Mouse (Mus musculus) forebrain, postnatal 0 days (tissue): ENCODE results near the gene Pax6. TPM values are rescaled to one million over a fixed set of nuclear protein-coding genes. Genes with fewer than 3 reads are reported as not detected.

Source experiments
- ATAC-seq: fragments of 200-750 bp; cut with Nextera tagmentation; 2 replicates; pipeline ENCODE4 v1.8.0; 2017; ENCODE audit warnings: mild to moderate bottlenecking, moderate library complexity
- DNase-seq: peaks from one replicate; pipeline ENCODE4 v3.0.0-alpha.2; 2015
- H3K27ac ChIP-seq: fragments of 300-500 bp; sonication (generic); 2 replicates; pipeline ENCODE4 v1.5.1; 2014; ENCODE audit warnings: low read depth, mild to moderate bottlenecking, antibody characterized with exemption, low read length, moderate library complexity, mixed read lengths
- H3K27me3 ChIP-seq: fragments of 300-500 bp; sonication (generic); 2 replicates; pipeline ENCODE4 v1.6.1; 2014; ENCODE audit warnings: mild to moderate bottlenecking, low read length, mixed read lengths; ENCODE audit not compliant: insufficient read depth
- H3K36me3 ChIP-seq: fragments of 300-500 bp; sonication (generic); 2 replicates; pipeline ENCODE4 v1.6.1; 2014; ENCODE audit warnings: mild to moderate bottlenecking, moderate library complexity; ENCODE audit not compliant: insufficient read depth
- H3K4me1 ChIP-seq: fragments of 300-500 bp; sonication (generic); 2 replicates; pipeline ENCODE4 v1.6.1; 2014; ENCODE audit warnings: antibody characterized with exemption; ENCODE audit not compliant: insufficient read depth
- H3K4me2 ChIP-seq: fragments of 300-500 bp; sonication (generic); 2 replicates; pipeline ENCODE4 v1.6.1; 2014; ENCODE audit warnings: low read depth, mild to moderate bottlenecking, moderate library complexity
- H3K4me3 ChIP-seq: fragments of 300-500 bp; sonication (generic); 2 replicates; pipeline ENCODE4 v1.5.1; 2014; ENCODE audit warnings: low read depth, low read length, mixed read lengths
- H3K9ac ChIP-seq: fragments of 300-500 bp; sonication (generic); 2 replicates; pipeline ENCODE4 v1.6.1; 2014; ENCODE audit warnings: mild to moderate bottlenecking
- H3K9me3 ChIP-seq: fragments of 300-500 bp; sonication (generic); 2 replicates; pipeline ENCODE4 v1.6.1; 2016; ENCODE audit warnings: low read length
- CTCF ChIP-seq: sonication (generic); IDR thresholded peaks from 2 replicates; pipeline ENCODE4 v1.5.1; 2016; ENCODE audit warnings: antibody characterized with exemption, control low read depth, low read depth
- WGBS: fragments of 180-500 bp; shearing (Covaris S2); extraction: QIAGEN DNeasy Blood & Tissue Kit; methylation state at CpG from one replicate; pipeline ENCODE4 v1.1.7; 2014; 5-methylcytosine and 5-hydroxymethylcytosine counted together
- polyA plus RNA-seq: library from polyadenylated mRNA; unstranded; fragments of >200 nt; fragmentation: Nextera tagmentation; extraction: Ambion mirVana; gene quantifications from 2 replicates; pipeline ENCODE4 v1.2.1, GENCODE M21; 2015
- total RNA-seq: library from RNA; depleted of rRNA; stranded (reverse); fragments of >200 nt; gene quantifications from 2 replicates; pipeline ENCODE4 v1.2.3, GENCODE M21; 2014

Gene Pax6
- total and polyA plus RNA-seq, 2 experiments from 2014 or later = 19.0 to 32.9 TPM

GRCm38 (mm10) chr2:105666763-105667625 lies 1.7 kb upstream of the Pax6 start:
- DNase-seq = peak; percentile 10
- WGBS = 21% methylated on average over 41 of the region's 41 CpGs

GRCm38 (mm10) chr2:105667626-105667950 lies 1.1 kb upstream of the Pax6 start:
- no peaks in the 10 kb centered on the region for H3K9me3 ChIP-seq
- no peak overlapping the region for H3K27ac ChIP-seq
- H3K9ac ChIP-seq = no peak overlapping the region
- peaks cover 70% of the 10 kb centered on the region for H3K27me3 ChIP-seq
- peak; percentile 4 for DNase-seq
- H3K36me3 ChIP-seq = no peaks in the 10 kb centered on the region
- TF ChIP-seq CTCF = no peak
- WGBS = 8% methylated on average over 11 of the region's 11 CpGs
- peaks cover 9% of the 10 kb centered on the region; the same call in 1 of the 2 replicates for H3K4me1 ChIP-seq
- no peak for ATAC-seq
- H3K4me2 ChIP-seq = no peak overlapping the region
- no peak overlapping the region for H3K4me3 ChIP-seq

More at GRCm38 (mm10) chr2:105666763-105667625, 1.7 kb upstream of the Pax6 start:
- no peak for ATAC-seq
- Histone ChIP-seq H3K4me2 (no peak overlapping the region), H3K9me3 (no peaks in the 10 kb centered on the region), H3K27ac (no peak overlapping the region), H3K36me3 (no peaks in the 10 kb centered on the region), H3K9ac (no peak overlapping the region), H3K4me3 (no peak overlapping the region), H3K4me1 (peaks cover 9% of the 10 kb centered on the region; the same call in 1 of the 2 replicates), H3K27me3 (peaks cover 68% of the 10 kb centered on the region)
- no peak for TF ChIP-seq CTCF

- WGBS = under 1% methylated on average over 35 of the region's 35 CpGs
- Histone ChIP-seq H3K9ac (peak overlapping the region; percentile 14; the same call in 1 of the 2 replicates), H3K9me3 (no peaks in the 10 kb centered on the region), H3K4me3 (peak overlapping the region; percentile 28), H3K27me3 (peaks cover 68% of the 10 kb centered on the region), H3K27ac (no peak overlapping the region), H3K4me1 (peaks cover 9% of the 10 kb centered on the region; the same call in 1 of the 2 replicates), H3K4me2 (peak overlapping the region; percentile 45), H3K36me3 (no peaks in the 10 kb centered on the region)
- ATAC-seq = no peak
- DNase-seq = peak; percentile 52
- TF ChIP-seq CTCF = no peak
Observed at GRCm38 (mm10) chr2:105669371-105669861, 716 bp downstream of the Pax6 start.

- Histone ChIP-seq H3K36me3 (no peaks in the 10 kb centered on the region), H3K27me3 (peaks cover 65% of the 10 kb centered on the region), H3K9me3 (no peaks in the 10 kb centered on the region), H3K4me3 (peak overlapping the region; percentile 28), H3K9ac (0 out of 2 replicates have a peak overlapping the region, but pooled peaks have one; percentile 0), H3K27ac (no peak overlapping the region), H3K4me1 (peaks cover 9% of the 10 kb centered on the region; the same call in 1 of the 2 replicates), H3K4me2 (peak overlapping the region; percentile 45)
- TF ChIP-seq CTCF = no peak
- 6% methylated on average over 29 of the region's 29 CpGs for WGBS
- ATAC-seq (no peak), DNase-seq (peak; percentile 27)
Observed at GRCm38 (mm10) chr2:105669881-105670730, 1.4 kb downstream of the Pax6 start.

GRCm38 (mm10) chr2:105670731-105671095 lies 2.0 kb downstream of the Pax6 start:
- DNase-seq = peak; percentile 7
- no peak for TF ChIP-seq CTCF
- Histone ChIP-seq H3K27me3 (peaks cover 59% of the 10 kb centered on the region), H3K9me3 (no peaks in the 10 kb centered on the region), H3K9ac (no peak overlapping the region), H3K27ac (no peak overlapping the region), H3K36me3 (no peaks in the 10 kb centered on the region), H3K4me3 (no peak overlapping the region), H3K4me1 (peaks cover 9% of the 10 kb centered on the region; the same call in 1 of the 2 replicates), H3K4me2 (0 out of 2 replicates have a peak overlapping the region, but pooled peaks have one; percentile 45)
- WGBS = 21% methylated on average over 6 of the region's 6 CpGs
- no peak for ATAC-seq

GRCm38 (mm10) chr2:105671116-105671797 lies 2.6 kb downstream of the Pax6 start:
- H3K4me1 ChIP-seq = peaks cover 9% of the 10 kb centered on the region; the same call in 1 of the 2 replicates
- no peak for DNase-seq
- peaks cover 54% of the 10 kb centered on the region for H3K27me3 ChIP-seq
- no peaks in the 10 kb centered on the region for H3K9me3 ChIP-seq
- H3K4me3 ChIP-seq = 0 out of 2 replicates have a peak overlapping the region, but pooled peaks have one; percentile 9
- WGBS = 12% methylated on average over 9 of the region's 9 CpGs
- H3K4me2 ChIP-seq = peak overlapping the region; percentile 72
- TF ChIP-seq CTCF = no peak
- no peak overlapping the region for H3K27ac ChIP-seq
- no peaks in the 10 kb centered on the region for H3K36me3 ChIP-seq
- no peak overlapping the region; the same call in 1 of the 2 replicates for H3K9ac ChIP-seq
- no peak for ATAC-seq
